Mouse (Mus musculus) liver, postnatal 0 days (tissue): ENCODE measurements around the gene Sdc4.

Source experiments
- CTCF ChIP-seq: sonication (generic); IDR thresholded peaks from 2 replicates; pipeline ENCODE4 v1.5.1; 2016; ENCODE audit warnings: antibody characterized with exemption, low read depth
- EP300 ChIP-seq: IDR thresholded peaks from 2 replicates; pipeline ENCODE4 v1.6.1; 2016; ENCODE audit warnings: antibody characterized with exemption, low read depth, mild to moderate bottlenecking

DNA sequence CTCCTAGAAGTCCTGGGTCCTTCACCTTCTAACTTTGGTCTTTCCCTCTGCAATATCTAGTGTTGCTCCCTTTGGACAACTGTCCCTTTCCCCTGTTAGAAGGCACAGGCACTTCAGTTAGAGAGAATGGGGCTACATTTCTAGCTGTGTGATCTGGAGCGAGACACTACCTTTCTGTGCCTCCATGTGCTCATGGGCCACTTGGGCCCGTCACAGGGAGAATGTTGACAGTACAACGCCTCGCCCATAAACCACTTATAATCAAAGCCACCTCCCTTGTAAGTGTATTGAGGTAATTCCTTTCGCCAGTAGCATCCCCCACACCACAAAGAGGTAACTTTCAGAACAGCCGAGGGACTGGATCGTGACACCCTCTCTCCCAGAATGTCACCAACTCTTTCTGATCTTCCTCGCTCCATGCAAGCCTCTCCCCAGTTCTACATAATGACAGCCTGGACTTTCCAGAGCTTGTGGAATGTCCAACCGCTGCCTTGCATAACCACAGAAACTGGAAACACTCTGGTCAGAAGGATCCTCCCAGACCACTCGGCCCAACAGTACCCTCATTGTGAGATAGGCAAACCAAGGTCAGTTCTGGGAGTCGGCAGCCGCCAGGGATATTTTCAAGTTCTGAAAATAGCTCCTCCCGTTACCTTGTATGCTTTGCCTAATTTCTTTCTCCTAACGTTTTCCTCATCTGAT lies 5.8 kb upstream of the Sdc4 start:
- no peak for TF ChIP-seq CTCF
- TF ChIP-seq EP300: no peak
